Mouse (Mus musculus): Measurements from ENCODE around the gene Cdiptos. TPM values are rescaled to one million over a fixed set of nuclear protein-coding genes. Genes with fewer than 3 reads are reported as not detected.

Gene Cdiptos
- 0.54 to 1.4 TPM (median 1.3 TPM) in 4 replicates for total RNA-seq (2023; ENCODE audit: inconsistent age)

GRCm38 (mm10) chr7:126975950-126976866, at the start of gene Cdiptos:
TSS of gene Cdiptos (minus strand) at chr7:126976098.

GRCm38 (mm10) chr7:127020901-127021562, 45.1 kb upstream of the Cdiptos start, which contains the start of the genes Gm42742 and Prrt2:
TSS of gene Gm42742 (minus strand) at chr7:127021097.
TSS of gene Prrt2 (minus strand) at chr7:127021211.

GRCm38 (mm10) chr7:127016971-127017949, 41.4 kb upstream of the Cdiptos start, which contains the start of gene Pagr1a:
TSS of gene Pagr1a (minus strand) at chr7:127017352.

DNA sequence TGATC, 40.4 kb upstream of the Cdiptos start, which contains the start of gene Pagr1b:
Gene Pagr1b (minus strand): TSS at position 4 of the 5 bp plus-strand sequence.

DNA sequence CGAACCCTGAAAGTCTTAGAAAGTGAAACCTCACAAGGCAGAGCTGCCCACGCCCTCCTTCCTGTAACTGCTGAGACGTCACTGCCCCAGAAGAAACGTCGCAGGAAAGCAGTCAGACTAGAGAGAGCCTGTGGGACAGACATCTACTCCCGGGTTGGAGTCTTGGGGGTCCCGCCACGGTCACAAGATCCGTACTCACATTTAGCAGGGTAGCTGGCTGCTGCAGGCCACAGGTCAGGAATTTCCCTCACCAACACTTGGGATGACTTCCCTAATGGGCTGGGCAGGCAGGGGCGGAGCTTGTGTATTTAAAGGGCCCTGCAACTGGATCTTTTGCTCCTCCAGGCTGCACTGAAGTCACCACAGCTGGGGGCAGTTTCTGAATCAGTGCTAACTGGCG, 38.4 kb upstream of the Cdiptos start, which contains the start of gene Mvp:
Gene Mvp (minus strand): TSS at position 302 of the 400 bp plus-strand sequence.

GRCm38 (mm10) chr7:126975893-126975949, 177 bp downstream of the Cdiptos start, which contains the start of gene Cdipt:
TSS of gene Cdipt (plus strand) at chr7:126975914.

GRCm38 (mm10) chr7:126949793-126950646, 25.9 kb downstream of the Cdiptos start, which contains the start of gene Sez6l2:
TSS of gene Sez6l2 (plus strand) at chr7:126950563.

DNA sequence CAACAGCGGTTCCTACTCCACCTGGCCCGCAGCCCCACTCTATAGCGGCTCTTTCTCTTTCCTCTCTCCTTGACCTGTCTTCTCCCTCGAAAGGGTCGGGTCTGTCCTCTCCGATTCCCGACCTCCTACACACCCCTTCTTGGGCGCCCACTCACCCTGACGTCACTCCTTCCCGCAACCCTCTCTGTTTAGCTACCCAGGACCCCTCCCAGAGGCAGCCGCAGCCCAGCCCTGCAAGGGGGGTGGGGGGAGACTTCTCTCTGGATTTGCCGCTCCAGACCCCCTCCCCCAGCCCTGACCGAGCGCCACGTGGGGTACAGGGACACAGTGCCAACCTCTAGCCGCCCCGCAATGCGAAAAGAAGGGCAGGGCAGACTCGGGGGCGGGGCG, 26.5 kb downstream of the Cdiptos start, which contains the start of gene Asphd1:
Gene Asphd1 (minus strand): TSS at position 180 of the 390 bp plus-strand sequence.

DNA sequence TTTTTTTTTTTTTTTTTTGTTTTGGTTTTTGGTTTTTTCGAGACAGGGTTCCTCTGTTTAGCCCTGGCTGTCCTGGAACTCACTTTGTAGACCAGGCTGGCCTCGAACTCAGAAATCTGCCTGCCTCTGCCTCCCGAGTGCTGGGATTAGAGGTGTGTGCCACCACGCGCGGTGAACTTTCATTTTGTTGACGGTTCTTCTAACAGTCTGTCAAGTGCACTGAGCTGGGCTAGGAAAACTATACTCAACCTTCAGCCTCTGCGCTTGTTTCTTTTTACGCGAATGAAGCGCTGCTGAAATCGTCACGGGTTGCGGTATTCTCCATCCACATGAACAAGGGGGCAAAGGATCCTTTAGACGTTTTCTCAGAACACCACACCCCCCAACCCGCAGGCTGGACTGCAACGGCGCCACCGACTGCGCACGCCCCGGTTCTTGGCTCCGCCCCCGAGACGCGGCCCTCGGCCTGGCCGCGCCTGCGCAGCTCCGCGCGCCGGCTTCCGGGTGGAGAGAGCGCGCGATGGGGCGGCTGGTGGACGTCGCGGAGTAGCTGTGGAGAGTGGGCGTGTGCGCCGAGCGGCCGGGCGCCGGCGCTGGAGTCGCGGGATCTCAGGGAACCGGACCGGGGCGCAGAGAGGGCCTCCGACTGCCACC, 47.4 kb downstream of the Cdiptos start, which contains the start of gene Kctd13:
Gene Kctd13 (plus strand): TSS at position 496 of the 654 bp plus-strand sequence.

GRCm38 (mm10) chr7:126922624-126923060, 53.3 kb downstream of the Cdiptos start, which contains the start of gene Tmem219:
TSS of gene Tmem219 (minus strand) at chr7:126922917.

Other genes with a start within 250 kb of the Cdiptos start
- 40.6 to 45.0 TPM (median 42.7 TPM) in 4 replicates for gene Mapk3, start 216.5 kb downstream of the Cdiptos start, total RNA-seq (2023; ENCODE audit: inconsistent age)
- gene Gdpd3, start 209.8 kb downstream of the Cdiptos start, total RNA-seq (2023; ENCODE audit: inconsistent age), result 0.99 to 4.9 TPM (median 2.5 TPM) in 4 replicates
- 214 to 273 TPM (median 230 TPM) in 4 replicates for gene Ypel3, start 199.1 kb downstream of the Cdiptos start, total RNA-seq (2023; ENCODE audit: inconsistent age)
- 6.5 to 8.9 TPM (median 7.0 TPM) in 4 replicates for gene Tbx6, start 194.6 kb downstream of the Cdiptos start, total RNA-seq (2023; ENCODE audit: inconsistent age)
- 266 to 298 TPM (median 270 TPM) in 4 replicates for gene Ppp4c, start 183.6 kb downstream of the Cdiptos start, total RNA-seq (2023; ENCODE audit: inconsistent age)
- not detected in 4 replicates for gene Fam57b, start 178.4 kb downstream of the Cdiptos start, total RNA-seq (2023; ENCODE audit: inconsistent age)
- gene 4930451I11Rik, start 144.5 kb downstream of the Cdiptos start, total RNA-seq (2023; ENCODE audit: inconsistent age), result not detected in 4 replicates
- gene Doc2a, start 128.7 kb downstream of the Cdiptos start, total RNA-seq (2023; ENCODE audit: inconsistent age), result not detected in 4 replicates
- gene Hirip3, start 114.1 kb downstream of the Cdiptos start, total RNA-seq (2023; ENCODE audit: inconsistent age), result 19.8 to 34.1 TPM (median 25.1 TPM) in 4 replicates
- 80.6 to 105 TPM (median 95.0 TPM) in 4 replicates for gene Ino80e, start 113.7 kb downstream of the Cdiptos start, total RNA-seq (2023; ENCODE audit: inconsistent age)
- 86.7 to 99.4 TPM (median 89.7 TPM) in 4 replicates for gene Taok2, start 91.4 kb downstream of the Cdiptos start, total RNA-seq (2023; ENCODE audit: inconsistent age)
- gene Tmem219, start 53.2 kb downstream of the Cdiptos start, total RNA-seq (2023; ENCODE audit: inconsistent age), result 36.7 to 44.6 TPM (median 41.0 TPM) in 4 replicates
- gene Kctd13, start 47.2 kb downstream of the Cdiptos start, total RNA-seq (2023; ENCODE audit: inconsistent age), result 34.7 to 41.2 TPM (median 38.6 TPM) in 4 replicates
- gene Asphd1, start 26.5 kb downstream of the Cdiptos start, total RNA-seq (2023; ENCODE audit: inconsistent age), result not detected in 4 replicates
- 4.5 to 6.9 TPM (median 5.5 TPM) in 4 replicates for gene Sez6l2, start 25.5 kb downstream of the Cdiptos start, total RNA-seq (2023; ENCODE audit: inconsistent age)
- gene Cdipt, start 184 bp downstream of the Cdiptos start, total RNA-seq (2023; ENCODE audit: inconsistent age), result 66.9 to 70.5 TPM (median 68.4 TPM) in 4 replicates
- gene Mvp, start 38.5 kb upstream of the Cdiptos start, total RNA-seq (2023; ENCODE audit: inconsistent age), result 41.1 to 44.2 TPM (median 42.9 TPM) in 4 replicates
- gene Pagr1b, start 40.4 kb upstream of the Cdiptos start, total RNA-seq (2023; ENCODE audit: inconsistent age), result 6.5 to 7.8 TPM (median 6.7 TPM) in 3 of 4 replicates, not detected in the other
- 3.8 to 30.1 TPM (median 20.5 TPM) in 3 of 4 replicates, not detected in the other for gene Pagr1a, start 41.3 kb upstream of the Cdiptos start, total RNA-seq (2023; ENCODE audit: inconsistent age)
- gene Gm42742, start 45.0 kb upstream of the Cdiptos start, total RNA-seq (2023; ENCODE audit: inconsistent age), result 26.9 to 42.2 TPM (median 37.4 TPM) in 4 replicates
- 1.2 to 1.6 TPM (median 1.4 TPM) in 4 replicates for gene Prrt2, start 45.1 kb upstream of the Cdiptos start, total RNA-seq (2023; ENCODE audit: inconsistent age)
- gene Maz, start 50.9 kb upstream of the Cdiptos start, total RNA-seq (2023; ENCODE audit: inconsistent age), result 211 to 222 TPM (median 215 TPM) in 4 replicates
- 2.8 to 4.5 TPM (median 3.0 TPM) in 4 replicates for gene Kif22, start 66.4 kb upstream of the Cdiptos start, total RNA-seq (2023; ENCODE audit: inconsistent age)
- 2.3 to 4.0 TPM (median 2.6 TPM) in 3 of 4 replicates, not detected in the other for gene Zg16, start 111.2 kb upstream of the Cdiptos start, total RNA-seq (2023; ENCODE audit: inconsistent age)
- gene AI467606, start 115.3 kb upstream of the Cdiptos start, total RNA-seq (2023; ENCODE audit: inconsistent age), result 46.0 to 63.9 TPM (median 57.5 TPM) in 4 replicates
- 0.42 to 1.1 TPM (median 0.59 TPM) in 4 replicates for gene Qprt, start 146.1 kb upstream of the Cdiptos start, total RNA-seq (2023; ENCODE audit: inconsistent age)
- 6.5 to 8.8 TPM (median 7.3 TPM) in 4 replicates for gene Spn, start 161.7 kb upstream of the Cdiptos start, total RNA-seq (2023; ENCODE audit: inconsistent age)
- gene Cd2bp2, start 220.0 kb upstream of the Cdiptos start, total RNA-seq (2023; ENCODE audit: inconsistent age), result 76.0 to 79.5 TPM (median 77.9 TPM) in 4 replicates
- gene Tbc1d10b, start 232.4 kb upstream of the Cdiptos start, total RNA-seq (2023; ENCODE audit: inconsistent age), result 54.5 to 63.3 TPM (median 58.6 TPM) in 4 replicates
- gene Mylpf, start 232.8 kb upstream of the Cdiptos start, total RNA-seq (2023; ENCODE audit: inconsistent age), result 5.3 to 13.4 TPM (median 8.4 TPM) in 4 replicates

Measured in B cell, adult (primary cell).